Mouse (Mus musculus) spleen, adult 2 months (tissue): ENCODE measurements around the gene Olfr645. TPM values are rescaled to one million over a fixed set of nuclear protein-coding genes. Genes with fewer than 3 reads are reported as not detected.

Source experiments
- DNase-seq, 2 experiments: peaks; one replicate each; pipeline versions ENCODE4 v3.0.0 to v3.0.0-alpha.2; 2012 to 2021; ENCODE audit warnings: low spot score in 2 of 2, low read depth in 1 of 2
- H3K27ac ChIP-seq: fragments of 200-500 bp; 2 replicates; pipeline ENCODE4 v1.5.1; 2012; ENCODE audit warnings: low read length, inconsistent platforms; ENCODE audit not compliant: insufficient read depth
- H3K27me3 ChIP-seq: fragments of 200-500 bp; 2 replicates; pipeline ENCODE4 v1.6.1; 2012; ENCODE audit warnings: mild to moderate bottlenecking, moderate library complexity, low read length, inconsistent platforms; ENCODE audit not compliant: control insufficient read depth, insufficient read depth
- H3K36me3 ChIP-seq: fragments of 200-500 bp; 2 replicates; pipeline ENCODE4 v1.6.1; 2012; ENCODE audit warnings: mild to moderate bottlenecking, low read length, inconsistent platforms; ENCODE audit not compliant: control insufficient read depth, insufficient read depth
- H3K4me1 ChIP-seq: fragments of 200-500 bp; 2 replicates; pipeline ENCODE4 v1.6.1; 2011; ENCODE audit warnings: inconsistent platforms; ENCODE audit not compliant: control insufficient read depth, insufficient read depth, insufficient read length
- H3K4me3 ChIP-seq: fragments of 200-500 bp; 2 replicates; pipeline ENCODE4 v1.5.1; 2011; ENCODE audit warnings: mild to moderate bottlenecking, inconsistent platforms; ENCODE audit not compliant: insufficient read depth, insufficient read length; ENCODE audit errors: extremely low read depth
- CTCF ChIP-seq: fragments of 200-500 bp; IDR thresholded peaks from 2 replicates; pipeline ENCODE4 v1.5.1; 2011; ENCODE audit warnings: mild to moderate bottlenecking, inconsistent platforms; ENCODE audit not compliant: insufficient read depth, insufficient read length, insufficient replicate concordance; ENCODE audit errors: extremely low read depth
- POLR2A ChIP-seq: fragments of 200-500 bp; IDR thresholded peaks from 2 replicates; pipeline ENCODE4 v1.6.1; 2011; ENCODE audit warnings: low read depth, low read length, inconsistent platforms
- WGBS: fragments of 180-500 bp; shearing (Covaris S2); methylation state at CpG from one replicate; pipeline ENCODE4 v1.1.7; 2018; 5-methylcytosine and 5-hydroxymethylcytosine counted together
- polyA plus RNA-seq: library from polyadenylated mRNA; depleted of rRNA; stranded (reverse); fragments of >200 nt; gene quantifications from 2 replicates; pipeline ENCODE4 v1.2.3, GENCODE M21; 2012; rRNA removed

The Olfr645 gene
- polyA plus RNA-seq, 1 experiment = not detected

GRCm38 (mm10) chr7:104052566-104052965 is 32.7 kb downstream of the Olfr645 start, which contains the start of gene Olfr642:
TSS of gene Olfr642 (minus strand) at chr7:104052666.
- Histone ChIP-seq H3K27ac (no peak within 1 kb of the TSS), H3K4me1 (no peaks in the 10 kb centered on the region), H3K36me3 (no peaks in the 10 kb centered on the region), H3K4me3 (no peak within 1 kb of the TSS), H3K27me3 (no peaks in the 10 kb centered on the region)
- no peak for TF ChIP-seq POLR2A
- TF ChIP-seq CTCF = no peak
- WGBS = 78% methylated on average over 1 of the region's 1 CpGs
- no peak for DNase-seq

- no peak for DNase-seq
- TF ChIP-seq CTCF = no peak
Measured at GRCm38 (mm10) chr7:104050745-104051144, 34.5 kb downstream of the Olfr645 start.

GRCm38 (mm10) chr7:104035145-104035544 is 50.1 kb downstream of the Olfr645 start, which contains the start of gene Olfr641:
TSS of gene Olfr641 (plus strand) at chr7:104035445.
- TF ChIP-seq POLR2A (no peak), CTCF (no peak)
- H3K4me3 ChIP-seq = no peak within 1 kb of the TSS
- H3K27ac ChIP-seq = no peak within 1 kb of the TSS
- H3K27me3 ChIP-seq = no peaks in the 10 kb centered on the region
- no peak for DNase-seq
- H3K4me1 ChIP-seq = no peaks in the 10 kb centered on the region
- WGBS = 71% methylated on average over 1 of the region's 1 CpGs
- no peaks in the 10 kb centered on the region for H3K36me3 ChIP-seq

More at GRCm38 (mm10) chr7:104050745-104051144, 34.5 kb downstream of the Olfr645 start:
- Histone ChIP-seq H3K27ac (no peak overlapping the region), H3K27me3 (no peaks in the 10 kb centered on the region), H3K36me3 (no peaks in the 10 kb centered on the region), H3K4me1 (no peaks in the 10 kb centered on the region), H3K4me3 (no peak overlapping the region)
- WGBS = 73% methylated on average over 4 of the region's 4 CpGs

Other genes starting within 250 kb of the Olfr645 start
- not detected in 2 replicates for gene Hbb-bh2, start 244.9 kb downstream of the Olfr645 start, polyA plus RNA-seq
- 0.15 TPM in 1 of 2 replicates, not detected in the other for gene Hbb-bh1, start 242.3 kb downstream of the Olfr645 start, polyA plus RNA-seq
- 0.14 TPM in 1 of 2 replicates, not detected in the other for gene Hbb-y, start 232.2 kb downstream of the Olfr645 start, polyA plus RNA-seq
- gene Olfr66, start 199.2 kb downstream of the Olfr645 start, polyA plus RNA-seq = not detected in 2 replicates
- not detected in 2 replicates for gene Olfr64, start 191.0 kb downstream of the Olfr645 start, polyA plus RNA-seq
- gene Olfr65, start 182.0 kb downstream of the Olfr645 start, polyA plus RNA-seq = not detected in 2 replicates
- not detected in 2 replicates for gene Olfr631, start 156.6 kb downstream of the Olfr645 start, polyA plus RNA-seq
- not detected in 2 replicates for gene Olfr632, start 151.1 kb downstream of the Olfr645 start, polyA plus RNA-seq
- not detected in 2 replicates for gene Olfr633, start 141.0 kb downstream of the Olfr645 start, polyA plus RNA-seq
- not detected in 2 replicates for gene Olfr635, start 114.3 kb downstream of the Olfr645 start, polyA plus RNA-seq
- not detected in 2 replicates for gene Olfr638, start 86.7 kb downstream of the Olfr645 start, polyA plus RNA-seq
- gene Olfr639, start 68.2 kb downstream of the Olfr645 start, polyA plus RNA-seq = not detected in 2 replicates
- not detected in 2 replicates for gene Olfr640, start 59.9 kb downstream of the Olfr645 start, polyA plus RNA-seq
- gene Olfr641, start 50.0 kb downstream of the Olfr645 start, polyA plus RNA-seq = not detected in 2 replicates
- gene Olfr642, start 32.8 kb downstream of the Olfr645 start, polyA plus RNA-seq = not detected in 2 replicates
- gene 4930516K23Rik, start 24.0 kb downstream of the Olfr645 start, polyA plus RNA-seq = not detected in 2 replicates
- gene Olfr644, start 13.6 kb downstream of the Olfr645 start, polyA plus RNA-seq = not detected in 2 replicates
- 0.08 TPM in 1 of 2 replicates, not detected in the other for gene Olfr646, start 19.4 kb upstream of the Olfr645 start, polyA plus RNA-seq
- not detected in 2 replicates for gene Ubqln5, start 44.4 kb upstream of the Olfr645 start, polyA plus RNA-seq
- gene Olfr643, start 51.9 kb upstream of the Olfr645 start, polyA plus RNA-seq = not detected in 2 replicates
- gene Ubqln3, start 57.8 kb upstream of the Olfr645 start, polyA plus RNA-seq = not detected in 2 replicates
- not detected in 2 replicates for gene Ubqlnl, start 65.1 kb upstream of the Olfr645 start, polyA plus RNA-seq
- gene Olfm5, start 79.4 kb upstream of the Olfr645 start, polyA plus RNA-seq = not detected in 2 replicates
- not detected in 2 replicates for gene Olfr648, start 97.9 kb upstream of the Olfr645 start, polyA plus RNA-seq
- gene Olfr649, start 110.5 kb upstream of the Olfr645 start, polyA plus RNA-seq = not detected in 2 replicates
- 0.34 and 0.36 TPM in 2 replicates for gene Trim6, start 133.3 kb upstream of the Olfr645 start, polyA plus RNA-seq
- gene Trim34a, start 159.0 kb upstream of the Olfr645 start, polyA plus RNA-seq = 13.5 and 14.5 TPM in 2 replicates
- gene Trim5, start 202.6 kb upstream of the Olfr645 start, polyA plus RNA-seq = 1.7 and 1.8 TPM in 2 replicates
- 6.2 and 7.5 TPM in 2 replicates for gene Trim12a, start 230.0 kb upstream of the Olfr645 start, polyA plus RNA-seq
- gene Trim34b, start 244.0 kb upstream of the Olfr645 start, polyA plus RNA-seq = 5.7 and 6.7 TPM in 2 replicates